Mouse (Mus musculus): Measurements from ENCODE around the gene Scaf11.

- no peak for TF ChIP-seq POLR2A (IDR thresholded peaks at IDR 0.05; ENCODE audit: low read depth, low read length)
- no peak for TF ChIP-seq CTCF (IDR thresholded peaks at IDR 0.05; ENCODE audit: borderline replicate concordance, insufficient read depth, low read length)
Observed at GRCm38 (mm10) chr15:96494279-96494678, 33.6 kb upstream of the Scaf11 start.
